Mouse (Mus musculus) frontal cortex, postnatal 14 days (tissue): ENCODE measurements at regions not wholly inside any gene's neighbourhood (a gene's known extent, or its start where the extent isn't known, plus 50 kb on each side); places are given as distances from the start of the nearest gene placed in this dataset.
"Not testable (repeated sequence)": the region's sequence is repeated elsewhere in the genome, so short reads cannot be mapped to it uniquely, and the experiment has no call there.

Source experiments
- DNase-seq, 2 experiments: peaks; one replicate each; pipeline ENCODE4 v3.0.0; 2022; ENCODE audit warnings: low spot score in 2 of 2

- no peak for DNase-seq
Measured at GRCm38 (mm10) chr3:31508471-31508870, 198.3 kb upstream of the Slc7a14 start.

- no peak for DNase-seq
Measured at GRCm38 (mm10) chr3:31499201-31499968, 189.2 kb upstream of the Slc7a14 start.

- DNase-seq, result no peak
Measured at GRCm38 (mm10) chr3:31495287-31495686, 185.1 kb upstream of the Slc7a14 start.

- DNase-seq, result no peak
Measured at GRCm38 (mm10) chr3:31494706-31495105, 184.5 kb upstream of the Slc7a14 start.

GRCm38 (mm10) chr3:31491736-31492135, 181.6 kb upstream of the Slc7a14 start:
- not testable (repeated sequence) for DNase-seq

- no peak for DNase-seq
Measured at GRCm38 (mm10) chr3:31487596-31487995, 177.4 kb upstream of the Slc7a14 start.

DNA sequence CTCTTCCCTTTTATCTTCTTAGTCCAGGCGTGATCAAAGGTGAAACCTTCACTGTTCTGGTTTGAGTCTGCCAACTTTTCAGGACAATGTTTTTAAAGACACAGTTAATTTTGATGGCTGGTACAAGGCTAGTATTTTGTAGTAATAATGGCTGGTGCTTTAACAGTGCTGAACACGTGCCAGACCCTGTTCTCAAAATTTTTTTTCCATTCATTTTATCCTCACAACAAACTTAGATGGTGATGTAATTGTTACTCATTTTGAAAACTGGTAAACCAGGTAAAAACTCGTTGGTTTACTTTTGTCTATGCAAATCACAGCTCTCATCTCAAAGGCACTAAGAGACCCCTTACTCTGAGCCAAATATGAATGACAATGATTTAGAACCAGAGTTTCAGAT, 171.8 kb upstream of the Slc7a14 start:
- no peak for DNase-seq

DNA sequence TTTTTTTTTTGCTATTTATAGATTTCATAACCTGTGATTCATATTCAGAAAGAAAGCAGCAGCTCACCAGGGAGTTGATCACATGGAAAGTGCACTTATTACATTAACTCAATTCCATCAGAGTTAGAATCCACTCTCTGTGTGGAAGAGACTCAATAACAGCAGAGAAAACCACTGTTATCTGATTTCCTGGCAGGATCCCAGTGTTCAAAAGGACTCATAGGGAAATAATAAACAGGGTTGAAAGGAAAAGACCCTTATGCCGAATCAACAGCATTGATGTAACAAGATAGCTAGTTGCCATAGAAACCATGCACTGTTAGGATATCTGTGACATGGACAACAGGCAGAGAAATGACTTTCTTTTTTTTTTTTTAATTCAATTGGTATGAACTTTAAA, 157.7 kb upstream of the Slc7a14 start:
- no peak for DNase-seq

- no peak for DNase-seq
Measured at GRCm38 (mm10) chr3:31464260-31464659, 154.1 kb upstream of the Slc7a14 start.

GRCm38 (mm10) chr3:31459456-31459855, 149.3 kb upstream of the Slc7a14 start:
- peak in 1 of 2 experiments; percentile 13 for DNase-seq

- no peak for DNase-seq
Measured at GRCm38 (mm10) chr3:31457938-31458337, 147.8 kb upstream of the Slc7a14 start.

DNA sequence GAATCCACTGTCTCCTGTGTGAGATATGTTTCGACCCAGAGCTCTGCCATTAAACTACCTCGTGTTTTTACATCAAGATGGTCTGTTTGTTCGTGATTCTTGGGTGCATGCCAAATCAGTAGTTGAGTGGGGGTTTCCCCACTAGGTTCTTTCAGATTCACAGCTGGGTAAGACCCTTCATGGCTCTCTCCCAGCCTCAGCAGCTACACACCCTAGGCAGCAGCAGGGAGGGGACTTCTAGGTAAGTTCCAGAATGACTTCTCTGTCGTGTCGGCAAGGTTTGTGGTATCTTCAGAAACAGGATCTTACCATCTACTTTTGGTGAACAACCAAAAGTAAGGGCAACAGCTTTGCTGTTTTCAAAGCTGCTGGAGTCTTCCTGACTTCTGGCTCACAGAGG, 144.9 kb upstream of the Slc7a14 start:
- DNase-seq, result no peak

DNA sequence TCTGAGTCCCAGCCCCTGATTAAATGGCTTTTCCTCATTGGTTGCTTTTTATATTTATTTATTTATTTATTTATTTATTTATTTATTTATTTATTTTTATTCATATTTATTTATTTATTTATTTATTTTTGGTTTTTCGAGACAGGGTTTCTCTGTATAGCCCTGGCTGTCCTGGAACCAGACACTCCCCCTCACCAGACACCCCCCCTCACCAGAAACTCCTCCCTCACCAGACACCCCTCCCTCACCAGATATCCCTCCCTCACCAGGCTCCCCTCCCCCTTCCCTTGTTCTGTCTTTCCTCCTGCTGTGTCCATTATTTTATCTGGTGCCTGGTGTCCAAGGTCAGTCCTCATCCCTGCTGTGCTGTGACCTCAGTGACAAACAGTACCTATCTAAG, 134.7 kb upstream of the Slc7a14 start:
- no peak for DNase-seq

DNA sequence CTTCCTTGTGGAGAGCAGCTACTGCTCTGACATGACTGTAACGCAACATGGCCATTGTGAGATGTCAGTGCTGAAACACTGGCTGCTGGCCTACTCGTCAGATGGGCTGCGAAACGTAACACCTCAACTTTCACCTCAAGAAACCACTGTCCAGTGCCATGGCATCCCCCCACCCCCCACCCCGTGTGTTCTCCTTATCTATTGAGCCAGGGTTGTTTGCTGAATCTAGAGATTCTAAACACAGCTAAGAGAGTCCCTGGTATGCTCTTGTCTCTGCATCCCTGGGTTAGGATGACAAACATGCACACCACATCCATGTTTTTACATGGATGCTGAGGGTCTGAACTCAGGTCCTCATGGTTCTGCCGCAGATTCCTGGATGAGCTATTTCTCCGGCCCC, 134.1 kb upstream of the Slc7a14 start:
- no peak for DNase-seq

DNA sequence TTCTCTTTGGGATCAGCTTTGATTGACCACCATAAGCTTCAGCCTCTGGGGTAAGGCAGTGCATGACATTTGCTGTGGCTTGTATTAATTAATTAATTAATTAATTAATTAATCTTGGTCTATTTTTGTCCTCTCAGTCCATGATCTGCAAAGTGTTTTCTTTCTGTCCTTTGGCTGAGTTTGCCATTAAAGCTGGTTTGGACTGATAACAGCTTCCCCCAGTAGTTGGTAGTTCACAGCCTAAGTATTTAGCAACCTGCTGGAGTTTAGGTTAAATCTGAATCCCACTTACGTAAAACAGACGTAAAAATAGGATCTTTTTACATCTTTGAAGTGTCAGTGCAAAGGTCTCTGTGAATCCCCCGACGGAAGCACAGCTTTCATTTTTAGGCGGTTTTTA, 133.7 kb upstream of the Slc7a14 start:
- DNase-seq, result no peak

DNA sequence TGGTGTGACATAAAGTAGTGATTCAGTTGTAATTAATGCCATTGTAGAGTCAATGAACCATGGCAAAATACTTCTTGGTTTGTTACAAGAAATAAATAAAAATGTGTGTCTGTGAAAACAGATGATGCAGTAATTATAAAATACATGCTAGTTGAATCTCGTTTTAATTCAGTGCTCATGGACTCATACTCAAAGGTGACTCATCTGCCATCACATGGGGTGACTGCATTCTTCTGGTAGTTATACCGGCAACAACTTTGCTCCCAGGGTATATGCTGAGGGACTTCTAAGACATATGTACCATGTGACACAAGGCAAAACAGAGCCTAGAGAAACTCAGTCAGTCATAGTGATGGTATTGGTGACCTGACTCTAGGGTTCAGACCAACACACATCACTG, 130.1 kb upstream of the Slc7a14 start:
- no peak for DNase-seq

GRCm38 (mm10) chr3:31437970-31438369, 127.8 kb upstream of the Slc7a14 start:
- no peak for DNase-seq

DNA sequence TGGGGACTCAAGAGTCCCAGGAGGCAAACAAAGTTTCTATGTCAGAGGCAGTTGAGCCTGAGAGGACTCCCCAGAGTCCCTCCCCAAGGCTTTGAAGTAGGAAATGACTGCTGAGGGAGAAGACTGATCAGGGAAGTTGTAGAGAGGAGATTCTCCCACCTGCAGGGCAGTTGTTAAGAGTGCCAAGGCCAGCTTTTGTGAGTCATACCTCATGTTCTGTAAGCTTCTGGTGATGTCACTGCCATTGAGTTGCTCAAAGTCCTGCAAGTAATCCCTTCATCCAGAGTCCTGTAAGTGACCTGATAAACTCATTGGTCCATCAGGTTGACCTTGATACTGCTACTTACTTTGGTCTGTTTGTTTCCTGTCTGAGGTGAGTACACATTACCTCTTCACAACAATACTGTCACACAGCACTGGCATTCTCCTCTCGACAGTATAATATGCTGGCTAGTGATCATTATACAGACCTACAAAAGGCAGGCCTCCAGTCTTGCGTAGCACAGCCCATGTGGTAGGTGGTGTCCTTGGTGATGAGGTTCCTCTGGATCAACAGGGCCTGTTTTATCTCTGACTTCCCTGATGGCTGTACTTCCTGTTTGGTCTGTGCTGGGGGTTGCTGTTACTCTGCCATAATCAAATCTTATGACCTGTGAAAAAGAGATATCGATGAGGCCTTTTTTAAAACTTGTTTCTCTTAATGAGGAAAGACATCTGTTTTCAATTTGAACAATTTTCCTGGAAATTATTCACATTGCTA, 125.2 kb upstream of the Slc7a14 start:
- no peak for DNase-seq

DNA sequence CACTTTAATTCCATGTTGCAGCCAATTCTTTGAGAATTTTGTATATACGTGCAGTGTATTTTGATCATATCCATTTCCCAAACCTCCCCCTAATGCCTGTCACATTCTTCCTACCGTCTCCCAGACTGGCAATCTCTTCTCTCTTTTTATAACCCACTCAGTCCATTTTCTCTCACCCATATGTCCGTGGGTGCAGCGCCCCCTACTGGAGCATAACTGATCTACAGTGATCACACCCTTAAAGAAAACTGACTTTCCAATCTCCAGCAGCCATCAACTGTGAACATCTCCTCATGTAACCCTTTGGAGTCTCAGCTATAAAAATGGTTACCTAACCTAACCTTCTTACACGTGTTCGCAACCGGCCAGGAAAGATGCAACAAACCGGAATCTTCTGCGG, 123.0 kb upstream of the Slc7a14 start:
- DNase-seq, result no peak

DNA sequence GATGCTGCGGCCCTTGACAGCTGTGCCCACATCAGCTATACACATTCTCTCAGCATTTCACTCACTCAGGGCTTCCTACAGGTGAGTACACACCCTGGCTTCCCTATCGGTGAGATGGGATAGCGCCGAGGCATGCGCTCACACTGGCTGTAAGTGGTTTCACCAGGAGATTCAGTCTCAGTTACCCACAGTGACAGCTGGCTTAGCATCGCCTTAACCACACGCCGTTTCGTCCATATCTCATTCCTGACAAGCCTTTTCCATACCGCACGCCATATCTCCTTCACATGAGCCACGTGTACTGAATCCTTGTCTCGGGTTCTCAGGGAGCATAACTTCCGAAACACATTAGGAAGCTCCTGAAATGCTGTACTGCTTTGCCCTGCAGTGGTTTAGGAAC, 113.3 kb upstream of the Slc7a14 start:
- no peak for DNase-seq

DNA sequence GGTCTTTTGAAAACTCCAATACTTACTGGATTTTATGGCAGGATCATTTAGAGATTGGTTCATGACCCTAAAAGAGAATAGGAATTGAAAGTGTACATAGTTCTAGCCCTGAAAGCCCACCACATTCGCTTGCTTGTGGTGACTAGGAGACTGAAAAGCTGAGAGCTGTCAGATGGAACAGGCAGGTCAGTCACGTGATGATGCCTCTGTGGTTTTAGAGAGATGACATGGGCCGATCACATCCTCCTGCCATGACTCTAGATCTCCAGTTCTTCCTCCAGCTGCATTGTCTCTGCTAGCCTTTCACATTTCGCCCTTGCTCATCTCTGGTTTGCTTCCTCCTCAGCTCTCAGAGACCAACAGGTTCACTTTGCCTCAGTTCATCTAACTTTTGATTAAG, 98.6 kb upstream of the Slc7a14 start:
- DNase-seq, result no peak

DNA sequence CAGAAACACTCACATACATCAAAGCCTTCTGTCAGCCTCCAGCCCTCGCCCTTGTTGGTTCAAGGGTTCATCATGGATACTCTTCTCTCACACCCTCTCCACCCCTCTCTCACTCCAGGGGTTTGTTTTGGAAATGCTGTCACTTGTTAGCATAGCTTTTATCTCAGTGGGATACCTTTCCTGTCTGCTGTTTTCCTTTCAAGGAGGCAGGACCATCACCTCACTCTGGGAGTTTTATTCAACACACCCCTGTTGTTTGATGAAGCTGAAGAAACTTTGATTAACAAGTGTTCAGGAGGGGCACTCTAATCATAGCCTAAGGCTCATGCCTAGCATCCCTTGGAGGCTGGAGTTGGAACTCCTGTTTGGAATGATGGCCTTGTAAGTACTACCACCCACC, 95.7 kb upstream of the Slc7a14 start:
- no peak for DNase-seq

DNA sequence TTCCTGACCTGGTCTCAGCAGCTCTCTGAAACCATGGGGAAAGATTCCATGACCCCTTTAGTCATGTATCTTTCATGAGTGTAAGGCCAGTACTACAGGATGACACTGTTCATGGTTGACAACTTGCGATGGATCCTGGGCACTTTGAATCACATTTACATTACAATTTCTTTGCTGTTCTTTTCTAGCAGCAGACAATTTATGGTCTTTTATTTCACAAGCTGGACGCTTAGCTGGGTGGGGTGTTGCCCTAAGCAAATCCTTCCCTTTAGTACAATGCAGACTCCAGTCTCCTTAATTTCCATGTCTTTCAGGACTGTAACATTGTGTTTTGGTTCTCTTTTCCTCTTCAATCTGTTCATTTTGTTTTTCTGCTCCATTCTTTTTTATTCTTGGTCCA, 89.0 kb upstream of the Slc7a14 start:
- no peak for DNase-seq
